Mouse (Mus musculus): Measurements from ENCODE around the gene Gm14124. TPM values are rescaled to one million over a fixed set of nuclear protein-coding genes. Genes with fewer than 3 reads are reported as not detected.
"Not testable (repeated sequence)": the region's sequence is repeated elsewhere in the genome, so short reads cannot be mapped to it uniquely, and the experiment has no call there.

Gm14124 gene
- total RNA-seq (2021), result under 1 TPM in 1 of 2 experiments, not detected in 1; 0.10 TPM
- long read RNA-seq, experiment 1, result 0 reads
- long read RNA-seq, experiment 2, result 0 reads

DNA sequence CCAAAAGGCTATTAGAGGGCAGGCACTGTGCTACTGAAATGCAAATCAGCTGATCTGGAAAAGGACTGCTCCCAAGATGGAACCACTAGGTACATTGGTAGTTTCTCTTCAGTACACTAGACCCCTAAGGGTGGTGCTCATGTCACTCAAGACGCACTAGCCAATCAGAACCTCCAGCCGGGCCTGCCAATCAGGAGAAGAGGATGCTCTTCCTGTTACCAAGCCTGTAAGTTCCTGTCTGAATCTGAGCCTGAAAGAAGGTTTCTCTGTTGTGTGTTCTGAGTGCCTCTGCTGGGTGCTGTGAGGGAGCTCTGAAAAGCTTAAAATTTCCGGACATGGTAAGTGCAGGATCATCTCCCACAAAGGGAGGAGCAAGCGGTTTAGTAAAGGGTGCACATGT, at the start of gene Gm14124:
Gene Gm14124, plus strand, starts transcription at position 227 of the 400 bp plus-strand sequence.
- DNase-seq, result not testable (repeated sequence)

- peak; percentile 79 to 92 for DNase-seq
These were observed 39.5 kb upstream of the Gm14124 start, which contains the start of gene Zfp937 for GRCm38 (mm10) chr2:150217600-150218362. Zfp937 (plus strand) TSS chr2:150218073.

DNA sequence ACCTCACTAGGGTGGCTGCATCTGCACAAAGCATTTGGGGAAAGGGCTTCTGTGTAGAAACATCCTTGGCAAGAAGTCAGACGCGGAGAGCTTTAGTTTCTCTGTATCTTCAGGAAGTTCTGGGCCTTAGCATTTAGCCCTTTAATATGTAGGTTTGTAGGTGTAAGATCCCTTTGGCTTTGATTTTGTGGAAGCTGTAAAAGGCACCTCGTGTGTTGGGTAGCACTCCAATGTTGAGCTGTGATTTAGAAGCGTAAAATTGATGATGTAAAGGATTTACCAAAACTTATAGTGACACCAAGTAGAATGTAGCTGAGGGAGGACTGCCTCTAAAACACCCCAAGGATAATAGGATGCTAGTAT, 39.0 kb upstream of the Gm14124 start:
- not testable (repeated sequence) for DNase-seq

DNA sequence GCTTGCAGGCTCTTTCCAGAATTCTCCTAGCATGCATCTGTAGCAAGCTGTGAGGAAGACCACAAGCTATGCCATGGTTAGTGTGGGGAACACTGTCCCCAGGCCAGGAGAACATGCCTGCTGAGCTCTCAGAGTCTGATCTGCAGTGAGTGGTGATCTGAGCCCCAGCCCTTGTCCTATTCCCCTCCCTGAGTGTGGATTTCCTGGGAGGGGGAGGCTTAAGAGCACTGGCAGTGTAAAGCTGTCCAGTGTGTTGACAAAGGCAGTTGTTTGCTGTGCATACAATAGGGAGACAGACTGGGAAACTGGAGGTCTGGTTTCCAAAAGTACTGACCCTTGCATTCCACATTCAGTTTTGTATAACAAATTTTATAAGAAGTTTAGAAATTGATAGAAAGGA, 34.1 kb upstream of the Gm14124 start:
- DNase-seq, result not testable (repeated sequence)

- DNase-seq, result no peak
These were observed 14.1 kb upstream of the Gm14124 start for GRCm38 (mm10) chr2:150243211-150243610.

- not testable (repeated sequence) for DNase-seq
These were observed 1.8 kb upstream of the Gm14124 start, which contains the start of gene Gm21994 for GRCm38 (mm10) chr2:150255491-150255890. Gm21994 (minus strand) TSS chr2:150255591.

DNA sequence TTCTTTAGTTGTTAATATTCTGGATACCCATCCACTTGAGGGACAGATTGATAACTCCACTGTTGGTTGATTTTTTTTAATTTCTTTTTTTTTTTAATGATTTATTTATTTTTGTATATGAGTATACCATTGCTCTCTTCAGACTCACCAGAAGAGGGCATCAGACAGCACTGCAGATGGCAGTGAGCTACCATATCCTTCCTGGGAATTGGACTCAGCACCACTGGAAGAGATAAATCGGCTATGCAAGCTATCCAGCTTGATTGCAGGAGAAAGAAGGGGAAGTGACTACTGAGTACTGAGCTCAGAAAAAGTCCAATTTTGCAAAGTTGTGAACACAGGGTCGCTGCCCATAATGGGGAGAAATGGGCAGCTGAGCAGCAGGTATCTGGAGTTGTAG, 456 bp upstream of the Gm14124 start:
- not testable (repeated sequence) for DNase-seq

- DNase-seq, result no peak
These were observed 36.4 kb downstream of the Gm14124 start for GRCm38 (mm10) chr2:150293669-150294068.

- peak; percentile 29 to 32 for DNase-seq
These were observed 41.8 kb downstream of the Gm14124 start for GRCm38 (mm10) chr2:150299096-150299495.

DNA sequence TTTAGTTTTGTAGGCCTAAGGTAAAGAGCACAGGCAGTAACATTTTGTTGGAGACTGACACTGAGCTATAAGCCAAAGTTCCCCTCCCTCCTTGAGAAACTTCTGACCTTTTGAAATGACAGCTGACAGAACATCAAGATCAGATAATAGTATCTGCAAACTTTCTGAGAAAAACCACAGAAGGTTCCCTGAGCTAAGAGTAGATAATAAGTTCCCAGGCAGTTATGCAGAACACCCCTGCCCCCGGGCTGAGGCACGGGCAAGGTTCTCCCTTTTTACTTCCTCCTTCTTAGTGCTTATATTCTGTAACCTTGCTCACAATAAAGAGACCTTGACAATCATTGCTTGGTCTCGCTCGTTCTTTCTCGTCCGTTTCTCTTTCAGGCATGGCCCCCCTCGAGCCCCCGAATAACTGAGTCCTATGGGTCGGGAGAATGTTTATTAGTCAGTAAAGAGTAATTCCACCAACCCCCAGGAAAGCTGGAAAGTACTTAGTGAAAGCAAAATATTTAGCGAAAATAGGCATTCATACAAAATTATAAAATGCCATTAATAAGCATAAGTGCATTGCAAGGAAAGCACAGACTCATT, 50.0 kb downstream of the Gm14124 start:
- peak in 1 of 2 experiments; percentile 20 for DNase-seq

GRCm38 (mm10) chr2:150310952-150311884, 53.9 kb downstream of the Gm14124 start:
- peak; percentile 96 to 97 for DNase-seq

GRCm38 (mm10) chr2:150316140-150316539, 58.8 kb downstream of the Gm14124 start:
- DNase-seq, result no peak

- DNase-seq, result no peak
These were observed 61.7 kb downstream of the Gm14124 start for GRCm38 (mm10) chr2:150318973-150319372.

Other genes starting within 250 kb of the Gm14124 start
- 1 to 10 TPM; 6.5 to 6.6 TPM for gene Zfp120, start 120.8 kb upstream of the Gm14124 start, total RNA-seq (2021)
- gene Gm10770, start 77.8 kb upstream of the Gm14124 start, total RNA-seq (2021), result not detected
- under 1 TPM in 1 of 2 experiments, not detected in 1; 0.17 TPM for gene Gm14139, start 75.8 kb upstream of the Gm14124 start, total RNA-seq (2021)
- 1 to 10 TPM; 1.9 to 2.1 TPM for gene Zfp937, start 39.4 kb upstream of the Gm14124 start, total RNA-seq (2021)
- gene Gm21994, start 1.9 kb upstream of the Gm14124 start, total RNA-seq (2021), result 1 to 10 TPM; 1.9 to 2.3 TPM
- 1 to 10 TPM; 2.0 to 2.6 TPM for gene Gm10130, start 66.2 kb downstream of the Gm14124 start, total RNA-seq (2021)
- 1 to 10 TPM; 1.8 to 3.7 TPM for gene 3300002I08Rik, start 105.2 kb downstream of the Gm14124 start, total RNA-seq (2021)
- gene Zfp442, start 194.0 kb downstream of the Gm14124 start, total RNA-seq (2021), result 1 to 10 TPM; 6.5 to 7.5 TPM
- gene Zfp345, start 227.6 kb downstream of the Gm14124 start, total RNA-seq (2021), result under 1 TPM; 0.20 to 0.26 TPM

All from heart, adult 18-20 months (tissue).